Mouse (Mus musculus) thymus, adult 2 months (tissue): ENCODE results near the gene Atxn1. TPM values are rescaled to one million over a fixed set of nuclear protein-coding genes. Genes with fewer than 3 reads are reported as not detected.

ENCODE experiments used
- DNase-seq: peaks from one replicate; pipeline ENCODE4 v3.0.0; 2021
- H3K27ac ChIP-seq: fragments of 200-500 bp; 2 replicates; pipeline ENCODE4 v1.5.1; 2012; ENCODE audit warnings: low read length, control low read depth; ENCODE audit not compliant: control insufficient read depth, insufficient read depth
- H3K27me3 ChIP-seq: fragments of 200-500 bp; 2 replicates; pipeline ENCODE4 v1.6.1; 2012; ENCODE audit warnings: mild to moderate bottlenecking, low read length, moderate library complexity, mixed read lengths; ENCODE audit not compliant: control insufficient read depth, insufficient read depth
- H3K36me3 ChIP-seq: fragments of 200-500 bp; 2 replicates; pipeline ENCODE4 v1.6.1; 2012; ENCODE audit warnings: mild to moderate bottlenecking, low read length, moderate library complexity; ENCODE audit not compliant: control insufficient read depth, insufficient read depth
- H3K4me1 ChIP-seq: fragments of 200-500 bp; replicated peaks from 2 replicates; pipeline ENCODE4 v1.6.1; 2012; ENCODE audit warnings: low read length; ENCODE audit not compliant: control insufficient read depth, insufficient read depth
- H3K4me3 ChIP-seq: fragments of 200-500 bp; 2 replicates; pipeline ENCODE4 v1.5.1; 2012; ENCODE audit warnings: mild to moderate bottlenecking, low read length, control low read depth, moderate library complexity; ENCODE audit not compliant: control insufficient read depth, insufficient read depth
- CTCF ChIP-seq: fragments of 200-500 bp; IDR thresholded peaks from 2 replicates; pipeline ENCODE4 v1.5.1; 2012; ENCODE audit warnings: mild to moderate bottlenecking, control low read depth, low read length, moderate library complexity, borderline replicate concordance; ENCODE audit not compliant: control insufficient read depth, poor library complexity, insufficient read depth; ENCODE audit errors: extremely low read depth
- POLR2A ChIP-seq: fragments of 200-500 bp; IDR thresholded peaks from 2 replicates; pipeline ENCODE4 v1.6.1; 2012; ENCODE audit warnings: mild to moderate bottlenecking, low read length, control low read depth, moderate library complexity; ENCODE audit not compliant: control insufficient read depth, poor library complexity, insufficient read depth; ENCODE audit errors: extremely low read depth
- WGBS: fragments of 180-500 bp; shearing (Covaris S2); methylation state at CpG from one replicate; pipeline ENCODE4 v1.1.7; 2018; 5-methylcytosine and 5-hydroxymethylcytosine counted together
- polyA plus RNA-seq: library from polyadenylated mRNA; depleted of rRNA; stranded (reverse); fragments of >200 nt; gene quantifications from 2 replicates; pipeline ENCODE4 v1.2.3, GENCODE M21; 2012

Atxn1 gene
- polyA plus RNA-seq, 1 experiment: 13.5 TPM

DNA sequence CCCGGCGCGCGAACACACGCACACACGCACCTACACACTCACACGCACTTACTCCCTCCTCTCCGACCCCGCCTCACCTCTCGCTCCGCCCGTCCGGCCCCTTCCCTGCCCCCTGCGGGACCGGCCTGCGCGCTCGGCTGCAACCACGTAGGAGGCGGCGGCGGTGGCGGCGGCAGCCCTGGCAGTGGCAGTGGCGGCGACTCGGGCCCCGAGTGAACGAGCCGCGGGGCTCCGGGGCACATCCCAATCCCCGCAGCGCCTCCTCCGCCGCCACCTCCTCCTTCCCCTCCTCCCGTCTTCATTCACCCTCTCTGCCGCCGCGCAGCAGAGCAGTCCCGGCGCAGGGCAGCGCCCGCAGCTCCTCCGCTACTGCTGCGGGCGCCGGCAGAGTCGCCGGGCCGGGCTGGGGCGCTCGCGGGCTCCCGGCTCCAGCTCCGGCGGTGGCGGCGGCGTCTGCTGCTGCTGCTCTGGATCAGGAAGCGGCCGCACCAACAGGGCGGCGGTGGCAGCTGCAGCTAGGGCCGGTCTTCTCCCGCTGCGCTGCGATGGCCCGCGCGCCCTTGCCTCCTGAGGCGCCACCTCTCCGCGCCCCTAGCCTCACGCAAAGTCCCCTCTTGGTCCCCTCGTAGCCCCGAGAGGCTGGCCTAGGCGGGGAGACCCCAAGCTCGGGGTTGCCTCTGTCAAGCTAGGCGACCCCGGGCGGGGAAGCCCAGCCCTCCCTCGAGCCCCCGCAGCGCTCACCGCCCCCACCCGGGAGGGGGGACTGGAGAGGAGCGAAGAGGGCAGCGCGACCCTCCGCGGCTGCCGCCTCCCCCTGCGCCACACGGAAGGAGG, 1.1 kb downstream of the Atxn1 start:
- H3K4me1 ChIP-seq: peaks cover 10% of the 10 kb centered on the region
- H3K36me3 ChIP-seq: no peaks in the 10 kb centered on the region
- peak overlapping the region; percentile 96 for H3K4me3 ChIP-seq
- H3K27ac ChIP-seq: no peak overlapping the region
- under 1% methylated on average over 87 of the region's 95 CpGs for WGBS
- no peaks in the 10 kb centered on the region; the same call in 1 of the 2 replicates for H3K27me3 ChIP-seq
- peak; percentile 53; the same call in 1 of the 2 replicates for TF ChIP-seq CTCF
- no peak; the same call in 1 of the 2 replicates for TF ChIP-seq POLR2A
- DNase-seq: peak; percentile 59

- WGBS: 22% methylated on average over 5 of the region's 5 CpGs
- TF ChIP-seq CTCF (no peak), POLR2A (no peak)
- Histone ChIP-seq H3K27me3 (no peaks in the 10 kb centered on the region; the same call in 1 of the 2 replicates), H3K36me3 (no peaks in the 10 kb centered on the region), H3K4me3 (no peak overlapping the region), H3K27ac (no peak overlapping the region), H3K4me1 (peaks cover 10% of the 10 kb centered on the region)
- no peak for DNase-seq
Measured at GRCm38 (mm10) chr13:45962776-45963175, 2.0 kb downstream of the Atxn1 start.

- H3K27ac ChIP-seq: no peak overlapping the region
- TF ChIP-seq POLR2A: no peak
- H3K4me3 ChIP-seq: no peak overlapping the region
- DNase-seq: no peak
- H3K4me1 ChIP-seq: peaks cover 10% of the 10 kb centered on the region
- no peaks in the 10 kb centered on the region; the same call in 1 of the 2 replicates for H3K27me3 ChIP-seq
- H3K36me3 ChIP-seq: no peaks in the 10 kb centered on the region
- WGBS: 71% methylated on average over 9 of the region's 9 CpGs
Measured at GRCm38 (mm10) chr13:45961871-45962630, 2.8 kb downstream of the Atxn1 start.

GRCm38 (mm10) chr13:45960311-45960965, 4.4 kb downstream of the Atxn1 start:
- no peak overlapping the region for H3K27ac ChIP-seq

DNA sequence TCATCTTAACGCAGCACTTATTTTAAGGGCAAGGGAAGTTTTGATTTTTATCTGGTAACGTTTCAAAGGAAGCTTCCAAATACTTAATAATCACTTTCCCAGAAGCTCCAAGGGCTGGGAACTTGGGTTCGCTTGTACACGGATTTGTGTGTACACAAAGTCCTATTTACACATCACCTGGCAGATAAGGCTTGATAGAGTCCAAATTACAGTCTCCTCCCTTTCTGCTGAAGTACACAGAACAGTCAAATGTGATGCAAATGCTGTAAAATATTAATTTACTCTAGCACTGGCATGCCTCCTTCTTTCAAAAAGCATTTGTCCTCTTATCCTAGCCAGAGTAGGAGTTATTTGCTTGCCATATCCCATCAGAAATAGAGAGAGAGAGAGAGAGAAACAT, 6.5 kb downstream of the Atxn1 start:
- no peak overlapping the region for H3K27ac ChIP-seq
- DNase-seq: no peak
- no peak for TF ChIP-seq CTCF
- no peak for TF ChIP-seq POLR2A
- H3K27me3 ChIP-seq: no peaks in the 10 kb centered on the region
- WGBS: 90% methylated on average over 4 of the region's 4 CpGs
- no peaks in the 10 kb centered on the region for H3K36me3 ChIP-seq
- H3K4me3 ChIP-seq: no peak overlapping the region
- H3K4me1 ChIP-seq: no peaks in the 10 kb centered on the region

More at GRCm38 (mm10) chr13:45960311-45960965, 4.4 kb downstream of the Atxn1 start:
- no peak for TF ChIP-seq CTCF
- no peak for TF ChIP-seq POLR2A
- Histone ChIP-seq H3K4me1 (peaks cover 3% of the 10 kb centered on the region), H3K36me3 (no peaks in the 10 kb centered on the region), H3K27me3 (no peaks in the 10 kb centered on the region), H3K4me3 (no peak overlapping the region)
- WGBS: 92% methylated on average over 14 of the region's 14 CpGs
- DNase-seq: no peak

DNA sequence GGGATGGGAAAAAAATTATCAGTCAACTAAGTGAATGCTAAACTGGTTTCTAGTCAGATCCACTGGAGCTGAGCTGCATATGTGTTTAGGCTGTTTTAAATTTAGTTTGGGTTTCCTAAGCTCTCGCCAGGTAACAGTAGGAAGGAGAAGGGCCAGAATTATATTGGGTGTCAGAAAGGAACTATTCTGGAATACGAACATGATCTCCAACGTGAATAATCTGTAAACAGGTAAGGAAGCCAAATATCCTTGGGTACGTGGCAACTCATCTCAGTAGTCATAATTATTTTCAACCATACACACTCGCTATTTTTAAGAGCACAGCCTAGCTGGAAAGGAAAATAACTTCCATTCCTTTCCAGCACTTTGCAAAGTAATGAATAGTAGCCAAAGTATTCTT, 7.2 kb downstream of the Atxn1 start:
- TF ChIP-seq CTCF: no peak
- no peak for TF ChIP-seq POLR2A
- H3K36me3 ChIP-seq: no peaks in the 10 kb centered on the region
- no peaks in the 10 kb centered on the region for H3K4me1 ChIP-seq
- no peak overlapping the region for H3K27ac ChIP-seq
- 96% methylated on average over 5 of the region's 5 CpGs for WGBS
- no peaks in the 10 kb centered on the region for H3K27me3 ChIP-seq
- no peak overlapping the region for H3K4me3 ChIP-seq
- no peak for DNase-seq
